Mouse (Mus musculus): Measurements from ENCODE around the gene Alpk1. TPM values are rescaled to one million over a fixed set of nuclear protein-coding genes. Genes with fewer than 3 reads are reported as not detected.
A peak's percentile ranks its signal among the peaks of the same experiment; 100 is the strongest.

Gene Alpk1
- polyA plus RNA-seq, 1 experiment, result 2.0 TPM

DNA sequence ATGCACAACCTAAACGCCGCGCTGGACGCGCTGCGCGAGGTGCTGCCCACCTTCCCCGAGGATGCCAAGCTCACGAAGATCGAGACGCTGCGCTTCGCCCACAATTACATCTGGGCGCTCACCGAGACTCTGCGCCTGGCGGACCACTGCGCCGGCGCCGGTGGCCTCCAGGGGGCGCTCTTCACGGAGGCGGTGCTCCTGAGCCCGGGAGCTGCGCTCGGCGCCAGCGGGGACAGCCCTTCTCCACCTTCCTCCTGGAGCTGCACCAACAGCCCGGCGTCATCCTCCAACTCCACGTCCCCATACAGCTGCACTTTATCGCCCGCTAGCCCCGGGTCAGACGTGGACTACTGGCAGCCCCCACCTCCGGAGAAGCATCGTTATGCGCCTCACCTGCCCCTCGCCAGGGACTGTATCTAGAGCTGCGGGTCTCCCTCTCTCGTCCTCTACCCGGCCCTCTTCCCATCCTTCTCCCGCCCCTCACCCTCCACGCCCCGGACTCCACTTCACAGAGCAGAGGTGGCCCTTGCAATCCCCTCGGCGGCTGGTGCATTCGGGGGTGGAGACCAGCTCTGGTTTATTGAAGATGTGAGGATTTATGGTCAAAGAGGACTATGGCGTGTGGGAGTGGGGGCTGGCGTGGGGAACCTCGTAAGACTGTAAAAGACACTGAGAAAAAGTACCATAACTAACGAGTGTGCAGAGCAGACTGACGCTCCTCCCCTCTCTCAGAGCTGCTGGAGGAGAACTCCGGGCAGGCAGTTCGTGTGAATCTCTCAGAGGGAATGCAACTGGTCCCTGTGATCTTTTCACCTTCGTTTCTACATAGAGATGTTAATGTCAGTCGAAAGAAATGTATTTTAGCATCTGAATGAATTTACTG is 146.0 kb downstream of the Alpk1 start:
- no peak overlapping the region for H3K27ac ChIP-seq (ENCODE audit: insufficient read depth, low read length)
- peaks cover 11% of the 10 kb centered on the region; the same call in 1 of the 2 replicates for H3K27me3 ChIP-seq (ENCODE audit: control insufficient read depth, insufficient read depth, low read length)
- WGBS, result 1% methylated on average over 58 of the region's 58 CpGs
- no peaks in the 10 kb centered on the region for H3K4me1 ChIP-seq (ENCODE audit: control insufficient read depth, insufficient read depth, low read length)
- no peak for TF ChIP-seq POLR2A (IDR thresholded peaks at IDR 0.05; ENCODE audit: borderline replicate concordance, insufficient read depth, low read length)
- TF ChIP-seq CTCF (IDR thresholded peaks at IDR 0.05; ENCODE audit: borderline replicate concordance, insufficient read depth, low read depth, low read length), result peak; percentile 66
- peak overlapping the region; percentile 46 for H3K4me3 ChIP-seq (replicated peaks; ENCODE audit: insufficient read depth, low read depth, low read length)
- peak; percentile 54 to 71 for DNase-seq

- Histone ChIP-seq H3K27me3 (ENCODE audit: control insufficient read depth, insufficient read depth, low read length) (peaks cover 11% of the 10 kb centered on the region; the same call in 1 of the 2 replicates), H3K27ac (ENCODE audit: insufficient read depth, low read length) (no peak within 1 kb of the TSS), H3K4me3 (replicated peaks; ENCODE audit: insufficient read depth, low read depth, low read length) (peak within 1 kb of the TSS; percentile 46), H3K4me1 (ENCODE audit: control insufficient read depth, insufficient read depth, low read length) (no peaks in the 10 kb centered on the region)
- DNase-seq, result peak; percentile 22 to 43
- no peak for TF ChIP-seq POLR2A (IDR thresholded peaks at IDR 0.05; ENCODE audit: borderline replicate concordance, insufficient read depth, low read length)
- no peak for TF ChIP-seq CTCF (IDR thresholded peaks at IDR 0.05; ENCODE audit: borderline replicate concordance, insufficient read depth, low read depth, low read length)
- under 1% methylated on average over 89 of the region's 92 CpGs for WGBS
Measured at GRCm38 (mm10) chr3:127633080-127634032, 147.0 kb downstream of the Alpk1 start, which contains the start of gene Neurog2. Gene Neurog2 (plus strand): TSS chr3:127633135.

- 1% methylated on average over 32 of the region's 32 CpGs for WGBS
- Histone ChIP-seq H3K27ac (ENCODE audit: insufficient read depth, low read length) (no peak overlapping the region), H3K4me3 (replicated peaks; ENCODE audit: insufficient read depth, low read depth, low read length) (no peak overlapping the region), H3K4me1 (ENCODE audit: control insufficient read depth, insufficient read depth, low read length) (no peaks in the 10 kb centered on the region), H3K27me3 (ENCODE audit: control insufficient read depth, insufficient read depth, low read length) (peaks cover 13% of the 10 kb centered on the region; the same call in 1 of the 2 replicates)
- DNase-seq, result peak; percentile 15 to 27
- no peak for TF ChIP-seq CTCF (IDR thresholded peaks at IDR 0.05; ENCODE audit: borderline replicate concordance, insufficient read depth, low read depth, low read length)
- no peak for TF ChIP-seq POLR2A (IDR thresholded peaks at IDR 0.05; ENCODE audit: borderline replicate concordance, insufficient read depth, low read length)
Measured at GRCm38 (mm10) chr3:127632531-127632930, 147.8 kb downstream of the Alpk1 start.

DNA sequence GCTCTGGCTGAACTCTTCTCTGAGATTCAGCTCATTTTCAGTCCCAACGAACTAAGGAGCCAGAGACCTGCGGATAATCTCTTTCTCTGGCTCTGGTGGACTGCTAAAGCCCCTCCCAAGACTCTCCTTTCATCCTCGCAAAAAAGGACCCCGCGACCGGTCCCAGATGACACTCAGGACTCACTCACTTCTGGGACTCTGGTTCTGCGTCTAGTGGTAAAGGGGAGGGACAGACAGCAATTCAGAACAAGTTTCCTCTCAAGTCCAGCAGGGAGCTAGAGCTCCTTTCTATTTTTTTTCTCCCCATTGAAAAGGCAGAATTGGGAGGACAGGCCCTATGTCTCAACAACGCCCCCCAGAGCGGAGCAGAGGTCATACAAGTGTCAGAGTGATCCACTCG is 148.7 kb downstream of the Alpk1 start:
- WGBS, result 1% methylated on average over 10 of the region's 10 CpGs
- Histone ChIP-seq H3K27ac (ENCODE audit: insufficient read depth, low read length) (no peak overlapping the region), H3K4me3 (replicated peaks; ENCODE audit: insufficient read depth, low read depth, low read length) (no peak overlapping the region), H3K27me3 (ENCODE audit: control insufficient read depth, insufficient read depth, low read length) (peaks cover 20% of the 10 kb centered on the region; the same call in 1 of the 2 replicates), H3K4me1 (ENCODE audit: control insufficient read depth, insufficient read depth, low read length) (no peaks in the 10 kb centered on the region)
- DNase-seq, result no peak
- no peak for TF ChIP-seq CTCF (IDR thresholded peaks at IDR 0.05; ENCODE audit: borderline replicate concordance, insufficient read depth, low read depth, low read length)
- TF ChIP-seq POLR2A (IDR thresholded peaks at IDR 0.05; ENCODE audit: borderline replicate concordance, insufficient read depth, low read length), result no peak

GRCm38 (mm10) chr3:127630735-127631372 is 149.5 kb downstream of the Alpk1 start:
- H3K27ac ChIP-seq (ENCODE audit: insufficient read depth, low read length), result no peak overlapping the region
- no peaks in the 10 kb centered on the region for H3K4me1 ChIP-seq (ENCODE audit: control insufficient read depth, insufficient read depth, low read length)
- H3K27me3 ChIP-seq (ENCODE audit: control insufficient read depth, insufficient read depth, low read length), result peaks cover 24% of the 10 kb centered on the region; the same call in 1 of the 2 replicates
- 10% methylated on average over 17 of the region's 17 CpGs for WGBS
- H3K4me3 ChIP-seq (replicated peaks; ENCODE audit: insufficient read depth, low read depth, low read length), result no peak overlapping the region
- TF ChIP-seq CTCF (IDR thresholded peaks at IDR 0.05; ENCODE audit: borderline replicate concordance, insufficient read depth, low read depth, low read length) (no peak), POLR2A (IDR thresholded peaks at IDR 0.05; ENCODE audit: borderline replicate concordance, insufficient read depth, low read length) (no peak)
- no peak for DNase-seq

DNA sequence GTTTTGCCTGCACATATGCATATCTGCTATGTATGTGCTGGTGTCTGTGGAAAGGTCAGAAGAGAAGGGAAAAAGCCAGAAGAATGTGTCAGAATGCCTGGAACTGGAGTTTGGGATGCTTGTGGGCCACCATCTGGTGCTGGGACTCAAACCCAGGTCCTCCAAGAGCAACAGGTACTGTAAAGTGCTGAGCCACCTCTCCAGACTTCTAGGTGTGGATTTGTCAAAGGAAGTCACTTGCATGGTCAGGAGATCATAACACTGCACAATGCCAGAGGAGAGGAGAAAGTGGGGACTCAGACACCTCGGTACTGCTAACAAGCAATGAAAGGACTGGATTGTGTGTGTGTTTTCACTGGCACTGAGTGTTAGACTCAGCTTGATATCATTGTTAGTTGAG is 150.1 kb downstream of the Alpk1 start:
- Histone ChIP-seq H3K4me3 (replicated peaks; ENCODE audit: insufficient read depth, low read depth, low read length) (no peak overlapping the region), H3K27ac (ENCODE audit: insufficient read depth, low read length) (no peak overlapping the region), H3K4me1 (ENCODE audit: control insufficient read depth, insufficient read depth, low read length) (no peaks in the 10 kb centered on the region), H3K27me3 (ENCODE audit: control insufficient read depth, insufficient read depth, low read length) (peaks cover 26% of the 10 kb centered on the region; the same call in 1 of the 2 replicates)
- TF ChIP-seq CTCF (IDR thresholded peaks at IDR 0.05; ENCODE audit: borderline replicate concordance, insufficient read depth, low read depth, low read length) (no peak), POLR2A (IDR thresholded peaks at IDR 0.05; ENCODE audit: borderline replicate concordance, insufficient read depth, low read length) (no peak)
- peak in 1 of 2 experiments; percentile 22 for DNase-seq
- whole genome bisulfite sequencing, result 22% methylated on average over 1 of the region's 1 CpGs
